Mouse (Mus musculus) hindlimb bud, embryonic 11.5 days (tissue): ENCODE results near the gene Efcab8.
"Not testable (repeated sequence)": the region's sequence is repeated elsewhere in the genome, so short reads cannot be mapped to it uniquely, and the experiment has no call there.

Experiments
- DNase-seq: peaks from one replicate; pipeline ENCODE4 v3.0.0-alpha.2; 2012; ENCODE audit warnings: low read depth, low spot score; ENCODE audit errors: extremely low spot score

The Efcab8 gene

GRCm38 (mm10) chr2:153824593-153824992 lies 44.9 kb downstream of the Efcab8 start:
- no peak for DNase-seq

DNA sequence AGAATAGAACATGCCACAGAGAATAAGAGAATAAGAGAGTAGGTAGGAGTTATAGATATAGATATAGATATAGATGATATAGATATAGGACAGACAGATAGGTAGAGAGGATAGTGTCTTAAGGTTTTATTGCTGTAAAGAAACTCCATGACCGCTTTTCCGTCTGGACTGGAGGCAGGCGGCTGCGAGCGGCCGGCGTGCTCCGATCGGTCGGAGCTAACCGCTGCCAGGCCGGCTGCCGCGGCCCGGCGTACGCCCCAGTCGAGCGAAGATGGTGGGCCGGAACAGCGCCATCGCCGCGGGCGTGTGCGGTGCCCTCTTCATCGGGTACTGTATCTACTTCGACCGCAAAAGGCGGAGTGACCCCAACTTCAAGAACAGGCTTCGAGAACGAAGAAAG lies 46.2 kb downstream of the Efcab8 start:
- not testable (repeated sequence) for DNase-seq

- no peak for DNase-seq
These were observed 47.6 kb downstream of the Efcab8 start for GRCm38 (mm10) chr2:153827171-153827830.

GRCm38 (mm10) chr2:153828704-153829103 lies 49.0 kb downstream of the Efcab8 start:
- no peak for DNase-seq

DNA sequence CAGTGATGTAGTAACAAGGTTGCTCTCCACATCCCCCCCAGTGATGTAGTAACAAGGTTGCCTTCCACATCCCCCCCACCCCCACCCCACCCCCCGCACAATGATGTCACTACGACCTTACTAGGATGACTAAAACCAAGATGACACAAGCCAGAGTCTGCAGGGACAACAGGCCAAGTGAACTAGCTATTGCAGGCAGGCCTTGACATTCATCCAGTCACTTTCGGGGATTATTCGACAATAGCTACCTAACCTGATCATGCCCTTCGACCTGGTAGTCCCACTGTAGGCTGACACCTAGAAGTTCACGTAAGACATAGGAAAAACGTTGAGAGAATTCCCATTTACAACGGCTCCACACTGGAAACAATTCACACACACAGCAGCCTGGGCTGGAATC lies 53.6 kb downstream of the Efcab8 start:
- DNase-seq: no peak

GRCm38 (mm10) chr2:153842854-153843253 lies 63.1 kb downstream of the Efcab8 start:
- no peak for DNase-seq

DNA sequence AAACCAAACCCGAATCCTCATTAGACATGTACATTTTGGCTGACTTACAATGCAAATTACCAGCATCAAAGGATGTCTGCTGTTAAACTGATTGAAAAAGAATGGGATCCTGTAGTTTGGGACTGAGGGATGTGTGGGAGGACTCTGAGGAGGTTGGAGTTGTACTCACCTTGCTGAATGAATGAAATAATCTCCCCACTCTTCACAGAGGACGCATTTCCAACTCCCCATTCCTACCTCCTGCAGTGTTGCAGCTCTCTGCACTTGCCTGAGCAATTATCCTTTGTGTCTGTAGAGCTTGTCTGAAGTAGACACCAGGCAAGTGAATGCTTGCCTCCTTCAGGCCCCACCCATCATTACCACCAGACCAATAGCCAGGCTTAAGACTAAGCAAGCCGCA lies 68.7 kb downstream of the Efcab8 start:
- no peak for DNase-seq

DNA sequence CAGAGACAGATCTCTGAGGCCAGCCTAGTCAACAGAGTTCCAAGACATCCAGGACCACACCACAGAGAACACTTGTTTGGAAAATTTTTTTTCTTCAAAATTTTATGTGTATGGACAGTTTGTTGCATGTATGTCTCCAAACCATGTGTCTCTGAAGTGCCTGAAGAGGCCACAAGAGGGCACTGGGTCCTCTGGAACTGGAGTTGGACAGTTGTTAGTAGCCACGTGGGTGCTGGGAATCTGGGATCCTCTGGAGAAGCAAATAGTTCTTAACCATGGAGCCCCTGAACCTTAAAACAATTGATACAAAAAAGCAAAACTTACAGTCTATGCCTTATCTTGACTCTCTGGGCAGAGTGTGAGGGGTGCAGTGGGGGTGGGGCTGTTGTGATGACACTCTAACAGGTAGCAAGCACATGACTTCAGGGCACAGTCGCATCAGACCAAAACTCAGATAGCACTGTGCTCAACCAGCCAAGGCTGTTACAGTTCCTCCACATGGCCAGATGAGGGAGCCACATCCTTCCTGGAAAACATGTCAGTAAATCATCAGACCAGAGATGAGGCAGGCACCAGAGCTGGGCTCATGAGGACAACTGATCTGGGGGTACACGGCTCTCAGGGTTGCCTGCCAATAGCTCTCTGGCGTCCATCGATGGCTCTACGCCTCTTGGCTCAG lies 70.8 kb downstream of the Efcab8 start:
- no peak for DNase-seq

- no peak for DNase-seq
These were observed 71.3 kb downstream of the Efcab8 start for GRCm38 (mm10) chr2:153851030-153851360.

- no peak for DNase-seq
These were observed 73.8 kb downstream of the Efcab8 start for GRCm38 (mm10) chr2:153853544-153853943.

- DNase-seq: no peak
These were observed 79.8 kb downstream of the Efcab8 start for GRCm38 (mm10) chr2:153859581-153859980.

DNA sequence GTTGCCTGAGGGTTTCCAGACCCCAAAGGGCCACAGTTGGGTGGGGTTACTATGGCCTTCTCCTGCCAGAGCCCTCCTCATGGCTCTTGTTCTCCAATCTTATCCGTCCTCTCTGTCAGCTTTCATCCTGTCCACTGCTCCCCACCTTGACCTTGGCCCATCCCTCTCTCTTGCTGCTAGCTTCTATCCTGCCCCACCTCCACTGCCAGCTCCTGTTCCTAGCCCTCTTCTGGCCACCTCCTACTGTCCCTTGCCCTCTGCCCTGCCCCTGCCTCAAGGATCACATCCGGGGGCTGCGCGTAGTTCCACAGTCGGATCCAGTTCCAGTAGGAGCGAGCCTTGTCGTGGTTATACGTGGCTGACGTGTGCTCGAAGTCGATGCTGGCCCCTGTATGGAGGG lies 80.6 kb downstream of the Efcab8 start:
- no peak for DNase-seq

DNA sequence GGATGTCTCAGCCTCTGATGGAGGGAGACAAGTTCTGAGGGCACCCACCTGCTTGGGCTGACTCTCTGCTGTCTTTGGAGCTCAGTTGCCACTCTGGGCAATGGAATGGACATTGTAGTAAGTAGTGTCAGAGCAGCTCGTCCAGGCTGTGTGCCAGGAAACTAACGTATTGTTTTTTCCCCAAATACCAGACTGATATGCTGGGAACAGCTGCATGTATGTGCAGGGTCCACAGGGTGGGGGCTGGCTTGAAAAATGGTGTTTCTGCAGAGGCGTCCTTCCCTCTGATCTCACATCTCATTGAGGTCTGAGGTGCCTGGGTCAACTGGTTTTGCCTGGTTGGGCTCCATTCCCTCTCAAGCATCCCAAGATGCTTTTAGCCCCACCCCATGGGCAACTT lies 81.0 kb downstream of the Efcab8 start:
- DNase-seq: no peak

- DNase-seq: no peak
These were observed 82.2 kb downstream of the Efcab8 start for GRCm38 (mm10) chr2:153861960-153862359.

GRCm38 (mm10) chr2:153870984-153871383 lies 91.3 kb downstream of the Efcab8 start, which contains the start of gene Sun5:
Sun5 (minus strand) TSS chr2:153871084.
- DNase-seq: no peak

DNA sequence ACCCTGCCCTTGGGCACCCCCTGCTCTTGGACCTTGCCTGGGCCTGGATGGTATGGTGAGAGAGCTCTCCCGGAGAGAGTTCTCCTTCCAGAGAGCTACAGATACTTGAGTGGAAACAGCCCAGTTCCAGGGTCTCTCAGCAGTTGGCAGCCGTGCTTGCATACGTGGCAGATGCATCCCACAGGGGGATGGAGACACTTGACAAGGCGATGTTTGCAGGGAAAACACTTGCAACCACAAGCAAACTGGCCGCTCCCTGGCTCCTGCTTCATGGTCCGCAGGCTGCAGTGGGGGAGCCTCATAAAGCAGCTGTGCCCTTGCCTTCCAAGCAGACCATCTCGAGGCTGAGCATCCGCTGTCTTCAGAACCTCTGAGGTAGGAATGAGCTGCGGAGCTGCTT lies 95.0 kb downstream of the Efcab8 start, which contains the start of gene Bpifb2:
TSS of gene Bpifb2 (plus strand) at position 301 of the 400 bp plus-strand sequence.
- DNase-seq: no peak
